Mouse (Mus musculus) testis, adult 2 months (tissue): ENCODE data around the gene Prex1.

Experiments
- CTCF ChIP-seq: fragments of 200-500 bp; IDR thresholded peaks from 2 replicates; pipeline ENCODE4 v1.5.1; 2012; ENCODE audit warnings: low read depth, mild to moderate bottlenecking, inconsistent platforms, low read length, moderate library complexity; ENCODE audit not compliant: control insufficient read depth, insufficient read depth, insufficient replicate concordance
- POLR2A ChIP-seq: fragments of 200-500 bp; IDR thresholded peaks from 2 replicates; pipeline ENCODE4 v1.6.1; 2012; ENCODE audit warnings: low read depth, mild to moderate bottlenecking, inconsistent platforms, low read length, moderate library complexity; ENCODE audit not compliant: control insufficient read depth

DNA sequence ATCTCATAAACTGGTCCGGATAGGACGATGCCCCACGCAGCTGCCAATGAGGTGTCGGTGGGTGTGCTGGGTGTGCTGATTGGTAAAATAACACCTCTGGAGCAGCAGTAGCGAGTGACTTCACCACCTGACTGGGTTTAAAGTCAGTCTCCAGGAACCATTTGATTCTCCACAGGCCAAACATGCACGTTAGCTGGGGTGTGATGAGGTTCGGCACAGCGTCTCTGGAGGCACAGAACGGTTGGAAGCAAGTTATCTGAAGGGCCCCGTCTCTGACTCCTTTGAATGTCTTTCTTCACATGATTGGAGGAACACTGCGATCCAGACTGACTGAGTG is 159.5 kb downstream of the Prex1 start:
- TF ChIP-seq CTCF: no peak
- no peak for TF ChIP-seq POLR2A
